Mouse (Mus musculus) layer of hippocampus, postnatal 25 days (tissue): ENCODE data around the gene Icam1. TPM values are rescaled to one million over a fixed set of nuclear protein-coding genes. Genes with fewer than 3 reads are reported as not detected.
A peak's percentile ranks its signal among the peaks of the same experiment; 100 is the strongest.
"Not testable (repeated sequence)": the region's sequence is repeated elsewhere in the genome, so short reads cannot be mapped to it uniquely, and the experiment has no call there.

Source experiments
- DNase-seq, 2 experiments: peaks; one replicate each; pipeline ENCODE4 v3.0.0; 2022; ENCODE audit warnings: mixed read lengths in 2 of 2, low spot score in 1 of 2; ENCODE audit errors: extremely low spot score in 1 of 2
- total RNA-seq, 2 experiments: library from RNA; stranded (reverse); gene quantifications; 2 replicates each; pipeline ENCODE4 v1.2.3; 2021

Icam1 gene
- total RNA-seq, 2 experiments from 2014 or later, result 2.1 to 2.7 TPM

DNA sequence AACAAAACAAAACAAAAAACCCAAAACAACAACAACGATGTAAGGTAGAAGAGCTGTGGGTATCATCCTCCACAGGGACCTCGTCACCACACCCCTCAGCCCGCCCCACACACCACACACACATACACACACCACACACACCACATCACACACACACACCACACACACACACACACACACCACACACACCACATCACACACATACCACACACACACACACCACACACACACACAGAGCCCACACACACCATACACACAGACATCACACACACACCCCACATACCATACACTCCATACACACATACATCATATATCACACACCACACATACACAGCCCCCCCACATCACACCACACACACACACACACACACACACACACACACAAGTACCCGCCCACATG lies 24.2 kb upstream of the Icam1 start:
- DNase-seq, result no peak

DNA sequence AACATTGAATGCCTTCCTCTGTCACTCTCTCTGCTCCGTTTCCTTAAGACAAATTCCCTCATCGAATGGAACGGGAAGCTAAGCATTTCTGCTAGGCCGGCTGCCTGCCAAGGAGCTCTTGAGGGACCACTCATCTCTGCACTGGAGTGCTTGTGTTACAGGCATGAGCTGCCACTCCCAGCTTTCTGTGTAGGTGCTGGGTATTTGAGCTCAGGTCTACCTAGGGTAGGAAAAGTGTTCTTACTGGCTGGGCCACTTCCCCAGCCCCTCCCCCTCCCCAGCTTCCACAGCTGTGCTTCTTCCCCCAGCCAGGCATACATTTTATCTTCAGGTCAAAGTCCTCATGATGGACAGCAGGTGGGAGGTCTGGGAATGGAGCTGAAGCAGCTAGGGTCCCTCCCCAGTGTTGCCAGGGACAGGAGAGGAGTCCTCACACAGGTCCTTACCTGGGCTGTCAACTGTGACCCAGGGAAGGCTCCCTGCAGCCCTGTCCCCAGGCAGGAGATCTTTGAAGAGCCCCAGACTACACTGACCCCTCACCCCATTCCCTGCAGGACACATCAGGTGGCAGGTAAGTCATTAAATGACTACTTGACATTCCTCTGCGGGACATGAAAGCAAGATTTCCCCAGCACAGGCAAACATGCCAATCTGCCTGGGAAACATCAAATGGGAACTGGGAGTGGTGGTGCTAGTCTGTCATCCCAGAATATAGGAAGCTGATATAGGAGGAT lies 22.5 kb upstream of the Icam1 start:
- no peak for DNase-seq

DNA sequence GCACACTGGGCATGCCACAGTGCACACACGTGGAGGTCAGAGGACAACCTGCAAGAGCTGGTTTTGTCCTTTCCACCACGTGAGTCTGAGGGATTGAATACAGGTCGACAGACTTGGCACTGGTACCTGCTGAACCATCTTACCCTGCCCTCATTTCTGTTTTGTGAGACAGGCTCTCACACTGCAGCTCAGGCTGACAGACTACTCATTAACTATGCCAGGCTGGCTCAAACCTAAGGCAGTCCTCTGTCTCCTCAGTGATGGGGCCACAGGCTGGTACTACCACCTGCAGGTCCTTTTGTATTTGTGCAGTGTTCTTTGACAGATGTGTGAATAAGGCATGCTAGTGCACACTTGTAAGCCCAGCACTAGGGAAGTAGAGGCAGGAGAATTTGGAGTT lies 20.7 kb upstream of the Icam1 start:
- no peak for DNase-seq

DNA sequence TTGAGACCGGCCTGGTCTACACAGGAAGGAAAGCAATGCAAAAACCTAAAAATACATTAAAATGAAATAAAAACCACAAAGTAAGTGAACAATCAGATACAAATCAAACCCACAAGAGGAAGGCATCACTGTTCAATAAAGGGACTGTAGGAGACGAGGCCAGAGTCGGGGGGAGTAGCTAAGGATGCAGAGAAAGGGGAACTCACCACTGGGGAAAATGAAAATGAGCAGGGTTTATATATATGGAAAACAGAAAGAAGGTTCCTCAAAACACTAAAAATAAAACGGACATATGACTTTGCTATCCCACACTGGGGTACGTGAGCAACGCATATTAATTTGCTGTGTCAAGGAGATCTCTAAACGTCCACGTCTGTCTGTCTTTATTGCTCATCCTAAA lies 18.7 kb upstream of the Icam1 start:
- DNase-seq, result no peak

DNA sequence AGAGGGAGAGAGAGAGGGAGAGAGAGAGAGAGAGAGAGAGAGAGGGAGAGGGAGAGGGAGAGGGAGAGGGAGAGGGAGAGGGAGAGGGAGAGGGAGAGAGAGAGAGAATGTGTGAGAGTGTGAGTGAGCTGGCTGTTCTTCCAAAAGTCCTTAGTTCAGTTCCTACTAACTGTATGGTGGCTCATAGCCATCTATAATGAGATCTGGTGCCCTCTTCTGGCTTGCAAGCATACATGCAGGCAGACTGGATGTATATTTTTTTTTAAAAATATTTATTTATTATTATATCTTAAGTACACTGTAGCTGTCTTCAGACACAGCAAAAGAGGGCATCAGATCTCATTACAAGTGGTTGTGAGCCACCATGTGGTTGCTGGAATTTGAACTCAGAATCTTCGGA lies 17.4 kb upstream of the Icam1 start:
- not testable (repeated sequence) for DNase-seq

DNA sequence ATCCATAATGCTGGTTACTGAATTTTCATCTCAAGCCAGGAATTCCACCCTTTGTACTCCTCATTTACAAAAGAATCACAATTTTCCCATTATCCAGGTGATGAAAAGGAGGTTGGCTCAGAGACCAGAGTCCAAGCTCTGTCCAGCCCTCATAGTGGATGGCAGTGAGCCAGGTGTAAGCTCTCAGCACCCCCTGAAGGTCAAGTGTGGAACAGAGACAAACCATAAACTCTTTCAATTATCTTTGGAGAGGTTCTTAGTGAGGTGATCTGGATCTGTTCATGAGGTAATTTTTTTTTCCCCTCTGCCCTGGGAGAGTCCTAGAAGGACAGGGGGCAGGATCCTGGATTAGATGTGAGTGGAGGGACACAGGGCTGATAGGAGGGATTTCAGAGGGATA lies 15.0 kb upstream of the Icam1 start:
- no peak for DNase-seq

DNA sequence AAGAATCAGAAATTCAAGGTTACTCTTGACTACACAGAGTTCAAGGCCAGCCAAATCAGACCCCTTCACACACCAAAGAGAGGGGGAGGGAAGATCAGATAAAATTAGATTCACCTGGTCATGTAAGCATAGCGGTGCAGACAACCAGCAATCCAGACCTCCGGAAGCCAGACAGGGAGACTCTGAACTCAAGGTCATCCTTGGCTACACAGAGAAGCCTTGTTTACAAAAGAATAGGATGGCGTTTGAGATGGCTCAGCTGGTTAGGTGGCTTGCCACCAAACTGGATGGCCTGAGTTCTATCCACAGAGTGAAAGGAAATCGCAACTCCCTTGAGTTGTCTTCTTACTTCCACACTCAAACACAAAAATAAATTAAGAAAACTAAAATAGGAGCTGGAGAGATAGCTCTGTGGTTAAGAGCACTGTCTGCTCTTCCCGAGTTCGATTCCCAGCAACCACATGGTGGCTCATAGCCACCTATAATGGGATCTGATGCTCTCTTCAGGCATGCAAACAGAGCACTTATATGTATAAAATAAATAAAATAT lies 14.1 kb upstream of the Icam1 start:
- DNase-seq, result no peak

DNA sequence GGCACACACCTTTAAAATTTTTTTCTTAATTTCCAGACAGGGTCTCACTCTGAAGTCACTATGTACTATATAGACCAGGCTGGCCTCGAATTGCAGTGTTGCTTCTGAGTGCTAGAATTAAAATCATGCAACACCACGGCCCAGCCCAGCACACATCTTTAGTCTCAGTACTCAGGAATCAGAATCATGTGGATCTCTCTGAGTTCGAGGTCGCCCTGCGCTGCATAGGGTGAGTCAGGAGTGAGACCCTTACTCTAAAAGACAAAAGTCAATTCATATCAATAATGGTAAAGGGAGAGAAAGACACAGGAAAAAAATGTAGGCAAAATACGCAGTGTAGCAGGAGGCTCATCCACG lies 13.5 kb upstream of the Icam1 start:
- DNase-seq, result no peak

DNA sequence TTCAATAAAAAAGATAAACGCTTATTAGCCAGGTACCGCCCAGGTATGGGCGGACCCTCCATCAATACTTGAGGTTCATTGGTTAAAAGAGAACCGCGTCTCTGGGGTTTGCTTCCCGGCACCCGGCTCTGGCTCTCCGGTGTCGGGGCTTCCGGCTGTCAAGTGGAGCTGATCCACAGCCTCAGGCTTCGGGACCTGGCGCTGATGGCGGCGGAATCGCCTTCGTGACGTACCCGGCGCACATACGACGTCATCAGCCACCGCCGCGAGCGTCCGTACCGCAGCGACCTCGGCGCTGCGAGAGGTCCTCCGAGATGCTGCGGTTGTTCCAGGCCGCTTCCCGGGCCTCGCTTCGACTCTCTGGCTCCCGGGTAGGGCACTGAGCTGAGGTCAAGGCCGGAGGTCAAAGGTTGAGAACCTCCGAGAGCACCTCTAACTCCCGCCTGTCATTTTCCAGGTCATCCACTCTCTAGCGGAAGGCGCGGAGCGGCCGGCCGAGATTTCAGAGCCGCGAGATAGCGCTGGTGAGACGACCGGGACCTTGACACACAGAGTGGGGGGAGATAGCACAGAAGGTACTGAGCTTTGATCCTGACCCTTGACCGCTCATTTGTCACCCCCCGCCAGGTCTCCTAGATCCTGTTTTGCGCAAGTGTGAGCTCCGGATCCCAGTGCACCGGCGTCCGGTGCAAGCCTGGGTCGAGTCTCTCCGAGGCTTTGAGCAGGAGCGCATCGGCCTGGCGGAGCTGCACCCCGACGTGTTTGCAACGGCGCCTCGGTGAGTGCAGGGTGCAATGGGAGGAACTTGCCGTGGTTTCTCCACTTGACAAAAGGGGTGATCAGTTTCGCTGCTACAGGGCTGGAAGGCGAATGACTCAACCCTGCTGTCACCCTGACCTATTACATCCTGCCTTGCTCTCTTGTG lies 12.9 kb upstream of the Icam1 start, which contains the start of gene Mrpl4:
Gene Mrpl4, plus strand, starts transcription at position 112 of the 925 bp plus-strand sequence.
- peak; percentile 93 to 95 for DNase-seq

DNA sequence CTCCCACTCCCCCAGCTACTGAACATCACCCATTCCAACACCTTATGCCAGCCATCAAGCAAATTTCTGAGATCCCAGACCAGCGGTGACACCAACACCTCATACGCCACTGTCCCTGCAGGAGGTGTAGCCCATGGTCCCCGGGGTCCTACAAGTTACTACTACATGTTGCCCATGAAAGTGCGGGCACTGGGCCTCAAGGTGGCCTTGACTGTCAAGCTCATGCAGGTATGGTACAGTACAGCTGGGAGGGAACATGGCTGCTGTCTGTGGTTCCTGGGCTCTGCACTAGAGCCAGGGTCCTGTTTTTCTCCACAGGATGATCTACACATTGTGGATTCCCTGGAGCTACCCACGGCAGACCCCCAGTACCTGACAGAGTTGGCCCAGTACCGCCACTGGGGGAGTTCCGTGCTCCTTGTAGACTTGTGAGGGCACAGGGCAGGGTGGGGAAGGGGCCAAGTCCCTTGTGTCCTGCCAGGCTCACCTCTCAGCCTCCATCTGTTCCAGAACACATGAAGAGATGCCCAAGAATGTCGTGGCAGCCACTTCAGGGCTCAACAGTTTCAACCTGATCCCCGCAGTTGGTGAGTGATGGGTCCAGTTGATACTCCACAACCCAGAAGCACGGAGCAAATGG lies 8.4 kb upstream of the Icam1 start:
- DNase-seq, result no peak

DNA sequence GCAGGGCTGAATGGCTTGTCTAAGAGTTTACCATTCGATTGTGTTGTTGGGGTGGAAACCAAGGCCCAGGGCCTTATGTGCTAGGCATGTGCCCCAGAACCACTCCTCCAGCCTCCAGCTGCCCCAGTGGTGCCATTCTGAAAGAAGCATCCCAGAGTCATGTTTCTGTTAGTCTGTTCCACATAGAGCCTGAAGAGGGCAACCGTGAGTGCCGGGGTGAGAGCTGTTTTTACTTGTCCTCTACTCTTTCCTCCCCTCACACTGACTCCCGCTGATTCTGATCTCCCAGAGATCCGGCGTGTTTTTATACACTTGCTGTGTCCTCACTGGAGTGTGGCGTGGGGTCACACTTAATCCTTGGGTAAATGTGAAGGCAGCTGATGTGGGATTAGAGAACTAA lies 7.8 kb upstream of the Icam1 start:
- no peak for DNase-seq

DNA sequence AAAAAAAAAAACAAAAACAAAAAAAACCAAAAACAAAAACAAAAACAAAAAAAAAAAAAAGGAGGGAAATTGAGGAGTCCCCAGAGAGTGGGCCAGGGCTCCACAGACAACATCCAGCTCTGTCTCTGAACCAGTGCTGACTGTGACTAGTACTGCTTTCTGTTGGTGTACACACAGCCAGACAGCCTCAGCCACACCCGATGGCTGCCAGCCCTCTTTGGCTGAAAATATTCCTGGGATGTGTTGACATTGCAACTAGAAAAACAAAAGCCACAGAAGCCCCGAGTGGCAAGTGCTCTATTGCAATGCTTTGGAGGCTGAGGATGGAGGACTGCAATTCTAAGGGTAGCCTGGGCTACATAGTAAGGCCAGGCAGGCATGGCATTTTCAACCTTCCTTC lies 5.4 kb upstream of the Icam1 start:
- no peak for DNase-seq

DNA sequence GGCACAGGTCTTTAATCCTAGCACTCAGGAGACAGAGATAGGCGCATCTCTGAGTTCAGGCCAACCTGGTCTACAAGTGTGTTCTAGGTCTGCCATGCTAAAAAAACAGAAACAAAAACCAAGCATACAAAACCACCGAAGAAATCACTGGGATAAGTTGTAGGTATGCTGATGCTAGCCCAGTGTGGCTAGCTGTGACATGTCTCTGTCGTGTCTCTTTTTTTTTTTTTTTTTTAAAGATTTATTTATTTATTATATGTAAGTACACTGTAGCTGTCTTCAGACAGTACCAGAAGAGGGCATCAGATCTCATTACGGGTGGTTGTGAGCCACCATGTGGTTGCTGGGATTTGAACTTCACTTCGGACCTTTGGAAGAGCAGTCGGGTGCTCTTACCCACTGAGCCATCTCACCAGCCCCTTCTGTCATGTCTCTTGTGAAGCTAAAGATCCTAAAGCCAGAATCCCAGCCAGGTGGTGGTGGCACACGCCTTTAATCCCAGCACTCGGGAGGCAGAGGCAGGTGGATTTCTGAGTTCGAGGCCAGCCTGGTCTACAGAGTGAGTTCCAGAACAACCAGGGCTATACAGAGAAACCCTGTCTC lies 4.7 kb upstream of the Icam1 start:
- not testable (repeated sequence) for DNase-seq

DNA sequence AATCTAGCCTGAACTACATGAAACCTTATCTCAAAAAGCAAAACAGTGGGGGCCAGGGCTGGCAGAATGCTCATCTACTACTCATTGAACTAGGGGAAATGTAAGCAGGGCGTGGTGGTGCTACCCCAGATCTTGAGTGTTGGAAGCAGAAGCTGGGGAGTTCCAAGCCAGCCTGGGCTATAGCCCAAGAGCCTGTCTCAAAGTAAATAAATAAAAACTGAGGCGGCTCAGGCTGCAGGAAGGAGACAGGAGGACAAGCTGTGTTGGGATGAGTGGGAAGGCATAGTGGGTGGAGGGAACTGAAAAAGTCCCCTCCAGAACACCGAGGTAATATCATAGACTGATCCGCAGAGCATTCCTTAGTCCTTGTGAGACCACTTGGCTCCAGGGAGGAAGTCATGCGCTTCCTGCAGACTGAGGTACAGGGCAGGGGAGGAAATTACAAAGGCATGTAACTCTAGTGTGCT lies 3.9 kb upstream of the Icam1 start:
- DNase-seq, result no peak

DNA sequence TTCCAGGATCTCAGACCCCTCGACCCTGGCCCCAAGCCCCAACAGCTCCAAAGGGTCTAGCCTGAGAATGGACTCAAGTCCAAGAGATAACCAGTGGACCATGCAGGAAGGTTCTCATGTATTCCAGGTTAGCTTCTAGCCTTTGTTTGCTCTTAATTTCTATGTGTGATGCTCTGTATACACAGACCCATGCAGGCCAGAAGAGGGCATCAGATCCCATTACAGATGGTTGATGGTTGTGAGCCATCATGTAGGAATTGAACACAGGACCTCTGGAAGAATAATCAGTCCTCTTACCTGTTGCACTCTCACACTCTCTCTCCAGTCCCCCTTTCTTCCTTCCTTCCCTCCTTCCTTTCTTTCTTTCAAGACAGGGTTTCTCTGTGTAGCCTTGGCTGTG lies 3.4 kb upstream of the Icam1 start:
- DNase-seq, result no peak

DNA sequence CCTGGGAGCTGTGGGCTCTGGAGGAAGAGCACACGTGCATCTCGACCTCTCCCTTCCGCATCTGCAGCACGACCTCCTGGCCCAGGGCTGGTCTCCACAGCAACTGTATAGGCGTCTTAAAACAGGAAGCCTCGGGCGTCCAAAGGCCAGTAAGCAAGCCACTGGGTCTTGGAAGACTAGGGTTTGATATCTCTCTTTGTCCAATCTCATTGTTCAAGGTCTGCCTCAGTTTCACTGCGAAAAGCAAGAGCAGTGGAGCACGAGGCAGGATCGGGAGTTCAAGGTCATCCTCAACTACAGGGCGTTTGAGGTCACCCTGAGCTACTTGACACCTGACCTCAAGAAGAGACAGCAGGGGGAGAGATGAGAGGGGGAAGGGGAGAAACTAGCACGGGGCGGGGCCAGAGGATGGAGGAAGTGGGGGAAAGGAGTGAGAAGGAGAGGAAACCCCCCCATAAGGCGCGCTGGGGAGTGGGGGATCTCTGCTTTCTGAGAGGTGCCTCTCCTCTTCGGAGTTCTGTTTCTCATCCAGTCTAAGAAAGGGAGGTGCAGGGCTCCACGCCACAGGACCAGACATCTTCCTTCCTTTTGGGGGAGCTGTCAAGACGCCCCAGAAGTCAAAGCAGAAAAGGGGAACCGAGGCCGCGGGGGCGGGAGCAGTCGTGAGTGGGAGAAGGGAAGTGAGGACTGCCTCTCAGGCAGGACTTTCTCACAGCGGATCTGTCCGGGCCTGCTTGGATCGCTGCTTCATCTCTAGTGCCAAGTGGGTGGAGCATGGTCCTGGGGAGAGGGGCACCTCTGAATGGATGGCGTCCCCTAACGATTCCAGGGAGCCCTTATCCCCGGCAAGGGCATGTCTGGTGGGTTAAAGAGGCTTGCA lies 854 bp upstream of the Icam1 start:
- peak in 1 of 2 experiments; percentile 13 for DNase-seq

DNA sequence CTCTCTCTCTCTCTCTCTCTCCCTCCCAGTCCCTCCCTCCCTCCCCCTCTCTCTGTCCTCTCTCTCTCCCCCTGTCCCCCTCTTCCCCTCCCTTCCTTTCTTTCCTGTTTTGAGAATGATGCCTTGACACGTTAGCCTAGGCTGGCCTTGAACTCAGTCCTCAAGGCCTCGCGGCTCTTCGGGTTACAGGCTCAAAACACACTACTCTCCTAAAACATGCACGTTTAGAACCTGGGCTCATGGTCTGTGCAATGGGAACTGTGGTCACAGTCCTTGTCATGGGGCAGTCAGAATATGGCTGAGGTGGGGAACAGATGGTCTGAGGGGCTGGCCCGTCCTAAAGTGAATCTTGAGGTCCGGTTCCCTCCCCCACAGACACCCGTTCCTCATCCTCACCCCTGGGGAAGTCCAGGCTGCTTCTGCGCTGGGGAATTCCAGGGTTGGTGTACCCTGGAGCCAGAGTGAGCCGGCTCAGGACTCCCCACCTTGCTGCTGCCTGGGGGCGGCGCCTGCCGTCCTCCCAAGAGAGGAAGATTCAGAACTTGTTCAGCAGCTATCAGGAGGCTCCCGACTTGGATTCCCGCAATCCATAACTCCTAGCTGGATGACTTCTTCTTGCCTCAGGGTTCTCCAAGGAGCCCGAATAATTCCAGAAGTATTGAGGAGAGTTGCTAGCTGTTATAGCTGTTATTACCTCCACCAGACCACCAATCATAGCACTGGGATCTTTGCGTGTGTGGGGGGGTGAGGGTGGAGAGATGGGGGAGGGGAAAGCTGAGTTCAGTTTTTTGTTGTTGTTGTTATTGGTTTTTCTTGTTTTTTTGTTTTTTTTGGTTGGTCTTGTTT lies 769 bp downstream of the Icam1 start:
- no peak for DNase-seq

DNA sequence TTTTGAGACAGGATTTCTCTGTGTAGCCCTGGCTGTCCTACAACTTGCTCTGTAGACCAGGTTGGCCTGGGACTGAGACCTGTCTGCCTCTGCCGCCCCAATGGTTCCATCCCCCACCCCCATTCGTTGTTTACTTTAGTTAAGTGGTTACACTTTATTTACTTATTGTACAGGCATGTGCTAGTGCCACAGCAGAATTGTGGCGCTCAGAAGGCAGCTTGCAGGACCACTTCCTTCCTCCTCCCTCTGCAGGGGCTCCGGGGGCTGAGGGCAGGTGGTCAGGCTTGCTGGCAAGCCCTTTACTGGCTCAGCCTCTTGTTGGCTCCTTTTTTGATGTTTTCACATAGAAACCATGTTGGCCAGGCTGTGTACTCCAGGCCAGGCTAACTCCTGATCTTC lies 1.4 kb downstream of the Icam1 start:
- DNase-seq, result no peak

DNA sequence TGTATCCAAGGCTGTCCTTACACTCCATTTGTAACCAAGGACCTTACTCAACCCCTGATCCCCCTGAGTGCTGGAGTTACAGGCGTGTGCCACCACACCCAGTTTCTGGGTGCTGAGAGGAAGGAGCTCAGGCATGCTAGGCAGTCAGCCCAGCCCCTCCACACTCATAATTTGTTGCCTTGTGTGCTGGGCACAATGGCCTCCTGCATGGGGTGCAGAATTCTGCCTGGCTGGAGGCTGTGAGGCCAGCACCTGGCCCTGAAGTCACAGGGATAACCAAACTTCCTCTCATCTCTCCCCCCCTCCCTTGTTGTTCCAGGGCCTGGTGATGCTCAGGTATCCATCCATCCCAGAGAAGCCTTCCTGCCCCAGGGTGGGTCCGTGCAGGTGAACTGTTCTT lies 2.8 kb downstream of the Icam1 start:
- DNase-seq, result no peak
